Mouse (Mus musculus) olfactory bulb, adult 2 months (tissue): Measurements from ENCODE around the gene Zbtb40.

Source experiments
- CTCF ChIP-seq: fragments of 200-500 bp; IDR thresholded peaks from 2 replicates; pipeline ENCODE4 v1.5.1; 2012; ENCODE audit warnings: low read depth, mild to moderate bottlenecking, low read length, moderate library complexity; ENCODE audit not compliant: insufficient read depth
- POLR2A ChIP-seq: fragments of 200-500 bp; IDR thresholded peaks from 2 replicates; pipeline ENCODE4 v1.6.1; 2012; ENCODE audit warnings: mild to moderate bottlenecking, low read depth, low read length, moderate library complexity; ENCODE audit not compliant: insufficient read depth

- TF ChIP-seq POLR2A (no peak), CTCF (no peak)
Observed at GRCm38 (mm10) chr4:137068491-137068890, 19.9 kb upstream of the Zbtb40 start.
